Comparison of ENCODE assay signal across 7 mouse cellular contexts in the genomic region with DNA sequence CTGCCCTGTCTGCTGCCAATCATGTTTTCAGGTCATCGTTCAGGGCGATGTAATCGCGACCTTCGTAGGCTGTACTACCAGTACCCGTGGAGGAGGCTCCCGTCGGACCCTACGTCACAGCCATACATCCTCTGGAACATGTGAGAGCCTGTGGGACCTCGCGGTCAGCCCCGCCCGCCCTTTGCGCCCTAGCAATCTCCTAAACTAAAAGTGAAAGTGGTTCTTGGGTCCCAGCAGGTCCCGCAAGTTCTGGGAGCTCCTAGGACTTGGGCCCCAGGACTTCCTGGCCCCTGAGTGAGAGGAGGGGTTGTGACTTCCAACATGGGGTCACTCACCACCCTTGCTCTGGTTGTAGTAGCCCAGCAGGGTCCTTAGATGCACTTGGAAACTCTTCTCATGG. TPM values are rescaled to one million over a fixed set of nuclear protein-coding genes. Genes with fewer than 3 reads are reported as not detected.
A peak's percentile ranks its signal among the peaks of the same experiment; 100 is the strongest.
DNase-seq lines count a peak whose midpoint lies in the region; ATAC-seq and TF ChIP-seq lines count a peak whose summit lies in the region.

No protein-coding gene starts in this region.

- TF ChIP-seq POLR2A in ES-Bruce4 (IDR thresholded peaks at IDR 0.05; ENCODE audit: insufficient read depth, low read length): no peak
- TF ChIP-seq POLR2A in bone marrow macrophage, adult 2 months (IDR thresholded peaks at IDR 0.05; ENCODE audit: borderline replicate concordance, low read depth, low read length): no peak

- H3K27ac ChIP-seq in ES-Bruce4 (ENCODE audit: insufficient read depth, low read length): no peak overlapping the region
- H3K27ac ChIP-seq in bone marrow macrophage, adult 2 months (ENCODE audit: insufficient read depth, low read depth, low read length): no peak overlapping the region
- no peak overlapping the region for H3K27ac ChIP-seq in heart, embryonic 15.5 days
- H3K27ac ChIP-seq in stomach, embryonic 15.5 days: no peak overlapping the region

- peak overlapping the region; percentile 80 for H3K4me2 ChIP-seq in heart, embryonic 15.5 days
- peak overlapping the region; percentile 75 for H3K4me2 ChIP-seq in stomach, embryonic 15.5 days

- H3K4me3 ChIP-seq in ES-Bruce4 (ENCODE audit: low read depth, low read length): peak overlapping the region; percentile 59
- H3K4me3 ChIP-seq in bone marrow macrophage, adult 2 months (ENCODE audit: insufficient read depth, low read length): peak overlapping the region; percentile 62
- peak overlapping the region; percentile 51 for H3K4me3 ChIP-seq in heart, embryonic 15.5 days
- peak overlapping the region; percentile 93 for H3K4me3 ChIP-seq in megakaryocyte, embryonic 14.5 days (replicated peaks)
- H3K4me3 ChIP-seq in stomach, embryonic 15.5 days (replicated peaks): peak overlapping the region; percentile 41

- no peaks in the 10 kb centered on the region for H3K9me3 ChIP-seq in ES-Bruce4 (replicated peaks; ENCODE audit: control insufficient read depth, insufficient read depth, low read length, poor library complexity, severe bottlenecking)
- no peaks in the 10 kb centered on the region for H3K9me3 ChIP-seq in heart, embryonic 15.5 days (replicated peaks)
- H3K9me3 ChIP-seq in megakaryocyte, embryonic 14.5 days: no peaks in the 10 kb centered on the region
- no peaks in the 10 kb centered on the region for H3K9me3 ChIP-seq in stomach, embryonic 15.5 days

- H3K27me3 ChIP-seq in ES-Bruce4 (ENCODE audit: control insufficient read depth, insufficient read depth, low read length, poor library complexity, severe bottlenecking): peaks cover 2% of the 10 kb centered on the region
- peaks cover 80% of the 10 kb centered on the region for H3K27me3 ChIP-seq in heart, embryonic 15.5 days
- H3K27me3 ChIP-seq in megakaryocyte, embryonic 14.5 days (replicated peaks): peaks cover 64% of the 10 kb centered on the region
- H3K27me3 ChIP-seq in stomach, embryonic 15.5 days (replicated peaks): peaks cover 24% of the 10 kb centered on the region

- no peaks in the 10 kb centered on the region for H3K36me3 ChIP-seq in ES-Bruce4 (ENCODE audit: control insufficient read depth, insufficient read depth, low read length, poor library complexity, severe bottlenecking)
- no peaks in the 10 kb centered on the region for H3K36me3 ChIP-seq in heart, embryonic 15.5 days
- H3K36me3 ChIP-seq in megakaryocyte, embryonic 14.5 days (replicated peaks; ENCODE audit: low read length): no peaks in the 10 kb centered on the region
- no peaks in the 10 kb centered on the region for H3K36me3 ChIP-seq in stomach, embryonic 15.5 days

- peak; percentile 6 to 29 for DNase-seq in kidney, postnatal 36 days
- DNase-seq in cerebellum, postnatal 10 days: no peak

- WGBS in heart, embryonic 15.5 days: 3% methylated on average over 15 of the region's 15 CpGs
- WGBS in stomach, embryonic 15.5 days: 2% methylated on average over 15 of the region's 15 CpGs

- no peak for TF ChIP-seq EP300 in ES-Bruce4 (IDR thresholded peaks at IDR 0.05; ENCODE audit: insufficient read depth, low read depth, low read length)

- H3K9ac ChIP-seq in ES-Bruce4 (ENCODE audit: low read depth, poor library complexity, severe bottlenecking): peak overlapping the region; percentile 39
- H3K9ac ChIP-seq in heart, embryonic 15.5 days: no peak overlapping the region
- no peak overlapping the region for H3K9ac ChIP-seq in stomach, embryonic 15.5 days

- no peaks in the 10 kb centered on the region for H3K4me1 ChIP-seq in ES-Bruce4 (ENCODE audit: control insufficient read depth, insufficient read depth, low read length)
- H3K4me1 ChIP-seq in bone marrow macrophage, adult 2 months (ENCODE audit: control insufficient read depth, insufficient read depth, low read length): no peaks in the 10 kb centered on the region
- H3K4me1 ChIP-seq in heart, embryonic 15.5 days (replicated peaks): peaks cover 12% of the 10 kb centered on the region
- peaks cover 9% of the 10 kb centered on the region for H3K4me1 ChIP-seq in megakaryocyte, embryonic 14.5 days
- H3K4me1 ChIP-seq in stomach, embryonic 15.5 days: peaks cover 5% of the 10 kb centered on the region

- no peak for ATAC-seq in heart, embryonic 15.5 days (replicated peaks; ENCODE audit: insufficient number of reproducible peaks, insufficient read depth, low FRiP score, low read depth)
- ATAC-seq in stomach, embryonic 15.5 days (ENCODE audit: insufficient read depth, low FRiP score, low read depth): peak; percentile 43; the same call in 1 of the 2 replicates

- no peak for TF ChIP-seq CTCF in ES-Bruce4 (IDR thresholded peaks at IDR 0.05; ENCODE audit: low read depth, low read length)
- no peak for TF ChIP-seq CTCF in bone marrow macrophage, adult 2 months (IDR thresholded peaks at IDR 0.05; ENCODE audit: low read depth, low read length)

RNA-seq across cellular contexts. Expression of gene H2-T3, which starts 15.4 kb away (rescaled TPM):
- polyA plus RNA-seq in ES-Bruce4 (2011; ENCODE audit: insufficient read depth, insufficient read length, low read depth, missing spikeins): 0.64 and 0.84 TPM in 2 replicates
- polyA plus RNA-seq in bone marrow macrophage, adult 2 months (2012; ENCODE audit: insufficient read depth, insufficient read length, missing spikeins): 0.60 TPM in 1 of 2 replicates, not detected in the other
- polyA plus RNA-seq in heart, embryonic 15.5 days (2015; fragmentation: Nextera tagmentation; extraction: Ambion mirVana): 0.36 TPM in 1 of 2 replicates, not detected in the other
- polyA plus RNA-seq in megakaryocyte, embryonic 14.5 days (2012; ENCODE audit: insufficient read depth, low replicate concordance): not detected in 2 replicates
- polyA plus RNA-seq in stomach, embryonic 15.5 days (2015; fragmentation: Nextera tagmentation; extraction: Ambion mirVana): 4.5 and 5.6 TPM in 2 replicates

RNA-seq across cellular contexts. Expression of gene Gm8909, which starts 37.1 kb away (rescaled TPM):
- polyA plus RNA-seq in ES-Bruce4 (2011; ENCODE audit: insufficient read depth, insufficient read length, low read depth, missing spikeins): 13.5 and 17.5 TPM in 2 replicates
- 3.6 TPM in 1 of 2 replicates, not detected in the other for polyA plus RNA-seq in bone marrow macrophage, adult 2 months (2012; ENCODE audit: insufficient read depth, insufficient read length, missing spikeins)
- polyA plus RNA-seq in heart, embryonic 15.5 days (2015; fragmentation: Nextera tagmentation; extraction: Ambion mirVana): 0.84 and 1.8 TPM in 2 replicates
- polyA plus RNA-seq in megakaryocyte, embryonic 14.5 days (2012; ENCODE audit: insufficient read depth, low replicate concordance): not detected in 2 replicates
- polyA plus RNA-seq in stomach, embryonic 15.5 days (2015; fragmentation: Nextera tagmentation; extraction: Ambion mirVana): 0.79 and 0.94 TPM in 2 replicates

RNA-seq across cellular contexts. Expression of gene Rpp21, which starts 52.4 kb away (rescaled TPM):
- polyA plus RNA-seq in ES-Bruce4 (2011; ENCODE audit: insufficient read depth, insufficient read length, low read depth, missing spikeins): 32.1 and 35.0 TPM in 2 replicates
- polyA plus RNA-seq in bone marrow macrophage, adult 2 months (2012; ENCODE audit: insufficient read depth, insufficient read length, missing spikeins): 69.5 and 84.4 TPM in 2 replicates
- polyA plus RNA-seq in heart, embryonic 15.5 days (2015; fragmentation: Nextera tagmentation; extraction: Ambion mirVana): 78.8 and 83.7 TPM in 2 replicates
- 81.8 and 103 TPM in 2 replicates for polyA plus RNA-seq in megakaryocyte, embryonic 14.5 days (2012; ENCODE audit: insufficient read depth, low replicate concordance)
- polyA plus RNA-seq in stomach, embryonic 15.5 days (2015; fragmentation: Nextera tagmentation; extraction: Ambion mirVana): 116 and 124 TPM in 2 replicates

Comparison
In these comparisons a context has a peak if more than half of its experiments do, and no peak if none do; other contexts are left out.
1. H3K4me3 ChIP-seq: peak in every context shown above with its lines; median percentile 93 in megakaryocyte, embryonic 14.5 days; 62 in bone marrow macrophage, adult 2 months; 59 in ES-Bruce4; 51 in heart, embryonic 15.5 days; 41 in stomach, embryonic 15.5 days.
2. DNase-seq: peak in kidney, postnatal 36 days (2 of 2); none in cerebellum, postnatal 10 days (0 of 2).